Comparison of ENCODE assay signal across 11 mouse cellular contexts in genomic region chr11:8628846-8629253, GRCm38 (mm10). TPM values are rescaled to one million over a fixed set of nuclear protein-coding genes. Genes with fewer than 3 reads are reported as not detected.
DNase-seq lines count a peak whose midpoint lies in the region; ATAC-seq lines count a peak whose summit lies in the region.
"Had no signal": no experiment of that assay in that cellular context is flagged by ENCODE, and none has a peak within 500 bp of the region (broad histone marks: within the 10 kb centered on the region; RNA-seq: fewer than 3 reads in every experiment).

No protein-coding gene starts in this region.

- H3K9me3 ChIP-seq in embryonic facial prominence, embryonic 15.5 days (replicated peaks), result no peaks in the 10 kb centered on the region
- H3K9me3 ChIP-seq in embryonic facial prominence, embryonic 10.5 days, result no peaks in the 10 kb centered on the region
- no peaks in the 10 kb centered on the region for H3K9me3 ChIP-seq in heart, embryonic 15.5 days (replicated peaks)
- H3K9me3 ChIP-seq in liver, embryonic 13.5 days (replicated peaks), result no peaks in the 10 kb centered on the region
- no peaks in the 10 kb centered on the region for H3K9me3 ChIP-seq in forebrain, embryonic 11.5 days (ENCODE audit: control insufficient read depth, low read length)
- H3K9me3 ChIP-seq: midbrain, embryonic 12.5 days had no signal

- DNase-seq in embryonic facial prominence, embryonic 10.5 days (ENCODE audit: low spot score), result no peak
- DNase-seq in 3134 (ENCODE audit: extremely low read depth, insufficient read length, low spot score), result peak; percentile 66
- DNase-seq in liver, embryonic 13.5 days, result no peak
- DNase-seq in forebrain, embryonic 11.5 days (ENCODE audit: low spot score), result no peak
- no peak for DNase-seq in ovary, postnatal 10 days (ENCODE audit: low spot score)
- DNase-seq in left cerebral cortex, adult 11 months (ENCODE audit: low spot score), result no peak
- DNase-seq: cerebellum, adult 8-10 months; gastrocnemius, postnatal 36 days had no signal

- no peak for ATAC-seq in embryonic facial prominence, embryonic 15.5 days (ENCODE audit: insufficient number of reproducible peaks, low FRiP score, low TSS enrichment, low read depth)
- ATAC-seq in heart, embryonic 15.5 days (replicated peaks; ENCODE audit: insufficient number of reproducible peaks, insufficient read depth, low FRiP score, low read depth), result no peak
- ATAC-seq in liver, embryonic 13.5 days (ENCODE audit: low read depth), result peak; percentile 33; the same call in 1 of the 2 replicates
- ATAC-seq in forebrain, embryonic 11.5 days (replicated peaks; ENCODE audit: low FRiP score), result no peak

- H3K4me3 ChIP-seq in embryonic facial prominence, embryonic 15.5 days (replicated peaks), result no peak overlapping the region
- H3K4me3 ChIP-seq in embryonic facial prominence, embryonic 10.5 days, result no peak overlapping the region
- H3K4me3 ChIP-seq in heart, embryonic 15.5 days, result peak overlapping the region; percentile 13; the same call in 1 of the 2 replicates
- H3K4me3 ChIP-seq in liver, embryonic 13.5 days (replicated peaks), result peak overlapping the region; percentile 22; the same call in 1 of the 2 replicates
- no peak overlapping the region for H3K4me3 ChIP-seq in forebrain, embryonic 11.5 days (ENCODE audit: low read depth, low read length)
- H3K4me3 ChIP-seq: midbrain, embryonic 12.5 days had no signal

- no peak overlapping the region for H3K4me2 ChIP-seq in embryonic facial prominence, embryonic 15.5 days (replicated peaks)
- peak overlapping the region; percentile 54 for H3K4me2 ChIP-seq in heart, embryonic 15.5 days
- peak overlapping the region; percentile 41 for H3K4me2 ChIP-seq in liver, embryonic 13.5 days
- H3K4me2 ChIP-seq in forebrain, embryonic 11.5 days (ENCODE audit: low read depth, low read length, severe bottlenecking), result no peak overlapping the region
- H3K4me2 ChIP-seq: midbrain, embryonic 12.5 days had no signal

- no peak overlapping the region for H3K9ac ChIP-seq in embryonic facial prominence, embryonic 15.5 days
- H3K9ac ChIP-seq in heart, embryonic 15.5 days, result no peak overlapping the region
- H3K9ac ChIP-seq in liver, embryonic 13.5 days, result no peak overlapping the region
- H3K9ac ChIP-seq in forebrain, embryonic 11.5 days (ENCODE audit: low read length), result no peak overlapping the region
- H3K9ac ChIP-seq: midbrain, embryonic 12.5 days had no signal

- 0 out of 2 replicates have a peak overlapping the region, but pooled peaks have one; percentile 11 for H3K27ac ChIP-seq in embryonic facial prominence, embryonic 15.5 days (replicated peaks)
- no peak overlapping the region for H3K27ac ChIP-seq in embryonic facial prominence, embryonic 10.5 days (replicated peaks)
- H3K27ac ChIP-seq in heart, embryonic 15.5 days, result peak overlapping the region; percentile 34
- H3K27ac ChIP-seq in liver, embryonic 13.5 days, result no peak overlapping the region
- no peak overlapping the region for H3K27ac ChIP-seq in forebrain, embryonic 11.5 days (ENCODE audit: low read depth, low read length)
- H3K27ac ChIP-seq: midbrain, embryonic 12.5 days had no signal

- no peaks in the 10 kb centered on the region for H3K36me3 ChIP-seq in embryonic facial prominence, embryonic 15.5 days
- no peaks in the 10 kb centered on the region; the same call in 1 of the 2 replicates for H3K36me3 ChIP-seq in embryonic facial prominence, embryonic 10.5 days (replicated peaks)
- no peaks in the 10 kb centered on the region for H3K36me3 ChIP-seq in heart, embryonic 15.5 days
- H3K36me3 ChIP-seq in liver, embryonic 13.5 days, result no peaks in the 10 kb centered on the region
- H3K36me3 ChIP-seq in forebrain, embryonic 11.5 days (ENCODE audit: control insufficient read depth, insufficient read depth, low read length), result no peaks in the 10 kb centered on the region
- H3K36me3 ChIP-seq: midbrain, embryonic 12.5 days had no signal

- no peaks in the 10 kb centered on the region for H3K27me3 ChIP-seq in embryonic facial prominence, embryonic 15.5 days
- H3K27me3 ChIP-seq in embryonic facial prominence, embryonic 10.5 days (replicated peaks; ENCODE audit: low read depth, poor library complexity, severe bottlenecking), result no peaks in the 10 kb centered on the region
- no peaks in the 10 kb centered on the region for H3K27me3 ChIP-seq in heart, embryonic 15.5 days
- peaks cover 23% of the 10 kb centered on the region for H3K27me3 ChIP-seq in liver, embryonic 13.5 days
- no peaks in the 10 kb centered on the region for H3K27me3 ChIP-seq in forebrain, embryonic 11.5 days (ENCODE audit: control insufficient read depth, insufficient read depth, low read length)

- WGBS in embryonic facial prominence, embryonic 15.5 days, result 70% methylated on average over 10 of the region's 10 CpGs
- WGBS in embryonic facial prominence, embryonic 10.5 days, result 78% methylated on average over 10 of the region's 10 CpGs
- 37% methylated on average over 10 of the region's 10 CpGs for WGBS in heart, embryonic 15.5 days
- WGBS in liver, embryonic 13.5 days (ENCODE audit: insufficient replicate concordance), result 31% methylated on average over 10 of the region's 10 CpGs
- WGBS in forebrain, embryonic 11.5 days, result 95% methylated on average over 10 of the region's 10 CpGs

- peaks cover 29% of the 10 kb centered on the region for H3K4me1 ChIP-seq in embryonic facial prominence, embryonic 15.5 days
- peaks cover 41% of the 10 kb centered on the region for H3K4me1 ChIP-seq in embryonic facial prominence, embryonic 10.5 days
- peaks cover 44% of the 10 kb centered on the region for H3K4me1 ChIP-seq in heart, embryonic 15.5 days (replicated peaks)
- peaks cover 20% of the 10 kb centered on the region for H3K4me1 ChIP-seq in liver, embryonic 13.5 days (replicated peaks)
- H3K4me1 ChIP-seq in forebrain, embryonic 11.5 days (replicated peaks; ENCODE audit: control insufficient read depth, insufficient read depth, low read length), result no peaks in the 10 kb centered on the region; the same call in 1 of the 2 replicates

RNA-seq across cellular contexts. Expression of gene Tns3, which starts 35.5 kb away (rescaled TPM):
- 23.4 and 25.9 TPM in 2 replicates for polyA plus RNA-seq in embryonic facial prominence, embryonic 15.5 days (2015; fragmentation: Nextera tagmentation; extraction: Ambion mirVana)
- polyA plus RNA-seq in embryonic facial prominence, embryonic 10.5 days (2016; fragmentation: Nextera tagmentation; extraction: Ambion mirVana), result 20.2 and 23.4 TPM in 2 replicates
- 16.4 and 22.9 TPM in 2 replicates for polyA plus RNA-seq in heart, embryonic 15.5 days (2015; fragmentation: Nextera tagmentation; extraction: Ambion mirVana)
- polyA plus RNA-seq in liver, embryonic 13.5 days (2015; fragmentation: Nextera tagmentation; extraction: Ambion mirVana), result 2.8 and 3.2 TPM in 2 replicates
- polyA plus RNA-seq in forebrain, embryonic 11.5 days (2014; fragmentation: Nextera tagmentation; extraction: Ambion mirVana), result 8.5 and 8.8 TPM in 2 replicates

Comparison
In these comparisons a context has a peak if more than half of its experiments do, and no peak if none do; other contexts are left out.
1. H3K27ac ChIP-seq: peak in embryonic facial prominence, embryonic 15.5 days (single experiment) and heart, embryonic 15.5 days (single experiment); none in embryonic facial prominence, embryonic 10.5 days (single experiment), liver, embryonic 13.5 days (single experiment) and forebrain, embryonic 11.5 days (single experiment).
2. H3K4me2 ChIP-seq: peak in heart, embryonic 15.5 days (single experiment) and liver, embryonic 13.5 days (single experiment); none in embryonic facial prominence, embryonic 15.5 days (single experiment) and forebrain, embryonic 11.5 days (single experiment).
3. H3K4me3 ChIP-seq: peak in heart, embryonic 15.5 days (single experiment) and liver, embryonic 13.5 days (single experiment); none in embryonic facial prominence, embryonic 15.5 days (single experiment), embryonic facial prominence, embryonic 10.5 days (single experiment) and forebrain, embryonic 11.5 days (single experiment).